8 mouse cellular contexts compared by ENCODE assay signal in genomic region chr1:156997476-156998305, GRCm38 (mm10). TPM values are rescaled to one million over a fixed set of nuclear protein-coding genes. Genes with fewer than 3 reads are reported as not detected.
DNase-seq lines count a peak whose midpoint lies in the region; ATAC-seq and TF ChIP-seq lines count a peak whose summit lies in the region.
"Had no signal": no experiment of that assay in that cellular context is flagged by ENCODE, and none has a peak within 500 bp of the region (broad histone marks: within the 10 kb centered on the region; RNA-seq: fewer than 3 reads in every experiment).

No protein-coding gene starts in this region.

- no peaks in the 10 kb centered on the region for H3K36me3 ChIP-seq in spleen, adult 2 months (ENCODE audit: control insufficient read depth, insufficient read depth, low read length)
- H3K36me3 ChIP-seq in intestine, embryonic 16.5 days (ENCODE audit: control insufficient read depth, insufficient read depth, low read length): no peaks in the 10 kb centered on the region
- no peaks in the 10 kb centered on the region for H3K36me3 ChIP-seq in small intestine, adult 2 months (ENCODE audit: control insufficient read depth, insufficient read depth, low read length)

- H3K4me1 ChIP-seq in spleen, adult 2 months (ENCODE audit: control insufficient read depth, insufficient read depth, insufficient read length): peaks cover 34% of the 10 kb centered on the region
- 0 out of 2 replicates have a peak, but pooled peaks cover 3% of the 10 kb centered on the region for H3K4me1 ChIP-seq in intestine, embryonic 16.5 days (ENCODE audit: control insufficient read depth, insufficient read depth, low read length)
- peaks cover 34% of the 10 kb centered on the region for H3K4me1 ChIP-seq in small intestine, adult 2 months (ENCODE audit: control insufficient read depth, insufficient read depth, insufficient read length, low read length)

- H3K9ac ChIP-seq in intestine, embryonic 16.5 days (ENCODE audit: low read depth, low read length): no peak overlapping the region
- H3K9ac ChIP-seq: liver, embryonic 14.5 days had no signal

- no peaks in the 10 kb centered on the region for H3K27me3 ChIP-seq in spleen, adult 2 months (ENCODE audit: control insufficient read depth, insufficient read depth, low read length)
- no peaks in the 10 kb centered on the region for H3K27me3 ChIP-seq in intestine, embryonic 16.5 days (replicated peaks; ENCODE audit: control insufficient read depth, insufficient read depth, low read length)
- H3K27me3 ChIP-seq in small intestine, adult 2 months (ENCODE audit: control insufficient read depth, insufficient read depth, low read length): no peaks in the 10 kb centered on the region

- 40% methylated on average over 12 of the region's 12 CpGs for WGBS in spleen, adult 2 months
- WGBS in intestine, embryonic 16.5 days: 59% methylated on average over 12 of the region's 12 CpGs
- 45% methylated on average over 12 of the region's 12 CpGs for WGBS in small intestine, adult 2 months

- no peak for TF ChIP-seq POLR2A in spleen, adult 2 months (IDR thresholded peaks at IDR 0.05; ENCODE audit: low read depth, low read length)
- no peak for TF ChIP-seq POLR2A in small intestine, adult 2 months (IDR thresholded peaks at IDR 0.05; ENCODE audit: low read depth, low read length)

- peak overlapping the region; percentile 96 for H3K27ac ChIP-seq in spleen, adult 2 months (ENCODE audit: insufficient read depth, low read length)
- H3K27ac ChIP-seq in intestine, embryonic 16.5 days (ENCODE audit: low read length): no peak overlapping the region
- peak overlapping the region; percentile 51 for H3K27ac ChIP-seq in small intestine, adult 2 months (ENCODE audit: insufficient read depth, low read depth, low read length)
- H3K27ac ChIP-seq: liver, embryonic 14.5 days had no signal

- H3K9me3 ChIP-seq in intestine, embryonic 16.5 days (ENCODE audit: control insufficient read depth, low read length): no peaks in the 10 kb centered on the region

- no peak for TF ChIP-seq CTCF in spleen, adult 2 months (IDR thresholded peaks at IDR 0.05; ENCODE audit: extremely low read depth, insufficient read depth, insufficient read length, insufficient replicate concordance)
- TF ChIP-seq CTCF in small intestine, adult 2 months (IDR thresholded peaks at IDR 0.05; ENCODE audit: extremely low read depth, insufficient read length, insufficient replicate concordance, low read depth, low read length): no peak

- peak overlapping the region; percentile 1; the same call in 1 of the 2 replicates for H3K4me3 ChIP-seq in spleen, adult 2 months (ENCODE audit: extremely low read depth, insufficient read depth, insufficient read length)
- H3K4me3 ChIP-seq in intestine, embryonic 16.5 days (ENCODE audit: low read length): no peak overlapping the region
- no peak overlapping the region for H3K4me3 ChIP-seq in small intestine, adult 2 months (ENCODE audit: low read depth, low read length)

- no peak overlapping the region for H3K4me2 ChIP-seq in intestine, embryonic 16.5 days (ENCODE audit: low read depth, low read length)

- 0 out of 2 replicates have a peak, but pooled peaks have one; percentile 27 for ATAC-seq in intestine, embryonic 16.5 days

- DNase-seq in spleen, adult 2 months (ENCODE audit: low read depth in 1 of 2, low spot score in 2 of 2): no peak
- DNase-seq in spleen, postnatal 14 days (ENCODE audit: low spot score in 2 of 2): no peak
- DNase-seq in embryo, embryonic 11 days: peak; percentile 65
- DNase-seq in urinary bladder, postnatal 10 days (ENCODE audit: low spot score): no peak
- DNase-seq in heart, adult 18-20 months: no peak

RNA-seq across cellular contexts. Expression of gene Ralgps2, which starts 58.3 kb away (rescaled TPM):
- polyA plus RNA-seq in spleen, adult 2 months (2012; rRNA removed): 29.1 and 36.5 TPM in 2 replicates
- 24.1 and 30.6 TPM in 2 replicates for polyA plus RNA-seq in intestine, embryonic 16.5 days (2015; fragmentation: Nextera tagmentation; extraction: Ambion mirVana)
- polyA plus RNA-seq in small intestine, adult 2 months (2012; rRNA removed): 6.5 and 21.6 TPM in 2 replicates
- 10 to 100 TPM in 1 of 2 experiments, 1 to 10 TPM in 1; 9.3 to 11.4 TPM for total RNA-seq in heart, adult 18-20 months (2021)
